ENCODE assay signal across 11 mouse cellular contexts in the genomic region with DNA sequence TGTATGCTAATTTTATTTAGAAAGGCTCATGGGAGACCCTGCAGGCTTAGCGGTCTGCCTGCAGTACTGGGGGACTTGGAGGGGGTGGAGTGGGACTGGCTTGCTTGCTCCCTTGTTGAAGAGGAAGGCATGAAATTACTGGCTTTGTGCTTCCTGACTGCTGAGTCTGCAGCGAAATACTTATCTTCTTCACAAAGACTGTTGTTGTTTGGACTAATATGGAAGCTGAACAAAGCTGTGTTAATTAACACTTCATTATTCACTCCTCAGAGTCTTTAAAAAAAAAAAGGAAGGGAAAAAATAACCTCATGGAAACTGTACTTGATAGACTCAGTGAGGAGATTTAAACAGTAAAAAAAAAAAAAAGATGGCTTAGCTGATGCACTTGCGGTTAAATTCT. TPM values are rescaled to one million over a fixed set of nuclear protein-coding genes. Genes with fewer than 3 reads are reported as not detected.
A peak's percentile ranks its signal among the peaks of the same experiment; 100 is the strongest.
DNase-seq lines count a peak whose midpoint lies in the region; ATAC-seq and TF ChIP-seq lines count a peak whose summit lies in the region.
"Had no signal": no experiment of that assay in that cellular context is flagged by ENCODE, and none has a peak within 500 bp of the region (broad histone marks: within the 10 kb centered on the region; RNA-seq: fewer than 3 reads in every experiment).

No protein-coding gene starts in this region.

- no peaks in the 10 kb centered on the region for H3K9me3 ChIP-seq in liver, embryonic 15.5 days (replicated peaks)
- no peaks in the 10 kb centered on the region for H3K9me3 ChIP-seq in liver, embryonic 12.5 days (replicated peaks)
- H3K9me3 ChIP-seq in hindbrain, embryonic 11.5 days (ENCODE audit: control insufficient read depth, low read length): no peaks in the 10 kb centered on the region
- H3K9me3 ChIP-seq in midbrain, postnatal 0 days (ENCODE audit: low read length): no peaks in the 10 kb centered on the region
- H3K9me3 ChIP-seq: limb, embryonic 13.5 days had no signal

- no peaks in the 10 kb centered on the region for H3K27me3 ChIP-seq in liver, embryonic 15.5 days
- H3K27me3 ChIP-seq in liver, embryonic 12.5 days (replicated peaks): no peaks in the 10 kb centered on the region
- H3K27me3 ChIP-seq in hindbrain, embryonic 11.5 days (ENCODE audit: control insufficient read depth, insufficient read depth, low read length): no peaks in the 10 kb centered on the region
- no peaks in the 10 kb centered on the region for H3K27me3 ChIP-seq in midbrain, postnatal 0 days (ENCODE audit: insufficient read depth, low read length)
- H3K27me3 ChIP-seq: limb, embryonic 13.5 days had no signal

- 42% methylated on average over 3 of the region's 3 CpGs for WGBS in liver, embryonic 15.5 days (ENCODE audit: insufficient replicate concordance)
- WGBS in liver, embryonic 12.5 days (ENCODE audit: insufficient replicate concordance): 56% methylated on average over 3 of the region's 3 CpGs
- WGBS in hindbrain, embryonic 11.5 days: 44% methylated on average over 3 of the region's 3 CpGs
- 15% methylated on average over 3 of the region's 3 CpGs for WGBS in midbrain, postnatal 0 days

- no peak overlapping the region for H3K9ac ChIP-seq in liver, embryonic 15.5 days
- H3K9ac ChIP-seq in liver, embryonic 12.5 days: no peak overlapping the region
- H3K9ac ChIP-seq in hindbrain, embryonic 11.5 days (ENCODE audit: low read depth, low read length): no peak overlapping the region
- H3K9ac ChIP-seq in midbrain, postnatal 0 days (replicated peaks; ENCODE audit: low read length, poor library complexity, severe bottlenecking): no peak overlapping the region

- no peak overlapping the region for H3K4me3 ChIP-seq in liver, embryonic 15.5 days (replicated peaks)
- no peak overlapping the region for H3K4me3 ChIP-seq in liver, embryonic 12.5 days
- H3K4me3 ChIP-seq in hindbrain, embryonic 11.5 days (ENCODE audit: low read depth, low read length): no peak overlapping the region
- H3K4me3 ChIP-seq in midbrain, postnatal 0 days (ENCODE audit: low read depth, low read length): no peak overlapping the region

- no peak for ATAC-seq in liver, embryonic 15.5 days (ENCODE audit: insufficient read depth)
- ATAC-seq in liver, embryonic 12.5 days: no peak
- ATAC-seq in hindbrain, embryonic 11.5 days (ENCODE audit: low FRiP score): peak; percentile 89
- no peak for ATAC-seq in midbrain, postnatal 0 days (ENCODE audit: low FRiP score)

- H3K4me2 ChIP-seq in liver, embryonic 15.5 days: 0 out of 2 replicates have a peak overlapping the region, but pooled peaks have one; percentile 64
- no peak overlapping the region for H3K4me2 ChIP-seq in liver, embryonic 12.5 days
- H3K4me2 ChIP-seq in hindbrain, embryonic 11.5 days (replicated peaks; ENCODE audit: low read depth, low read length): no peak overlapping the region
- peak overlapping the region; percentile 72; the same call in 1 of the 2 replicates for H3K4me2 ChIP-seq in midbrain, postnatal 0 days (ENCODE audit: low read depth, low read length, poor library complexity, severe bottlenecking)

- peak; percentile 14 for DNase-seq in embryo, embryonic 10 days (ENCODE audit: low spot score)
- DNase-seq in embryo, embryonic 9.5 days (ENCODE audit: extremely low spot score): no peak
- peak; percentile 44 for DNase-seq in hindbrain, embryonic 11.5 days (ENCODE audit: low spot score)
- DNase-seq in midbrain, postnatal 0 days (ENCODE audit: low spot score): peak; percentile 32
- DNase-seq in spleen, adult 18-20 months: no peak
- DNase-seq in right cerebral cortex, postnatal 4 days: no peak
- DNase-seq: cerebellum, adult 11 months had no signal

- no peaks in the 10 kb centered on the region for H3K36me3 ChIP-seq in liver, embryonic 15.5 days (replicated peaks)
- H3K36me3 ChIP-seq in liver, embryonic 12.5 days: no peaks in the 10 kb centered on the region
- H3K36me3 ChIP-seq in hindbrain, embryonic 11.5 days (ENCODE audit: control insufficient read depth, insufficient read depth, low read length): no peaks in the 10 kb centered on the region
- H3K36me3 ChIP-seq in midbrain, postnatal 0 days (ENCODE audit: insufficient read depth, low read length): no peaks in the 10 kb centered on the region
- H3K36me3 ChIP-seq: limb, embryonic 13.5 days had no signal

- H3K27ac ChIP-seq in liver, embryonic 15.5 days (replicated peaks): no peak overlapping the region
- H3K27ac ChIP-seq in liver, embryonic 12.5 days: no peak overlapping the region
- no peak overlapping the region for H3K27ac ChIP-seq in hindbrain, embryonic 11.5 days (ENCODE audit: low read depth, low read length)
- no peak overlapping the region for H3K27ac ChIP-seq in midbrain, postnatal 0 days (ENCODE audit: low read depth, low read length)
- H3K27ac ChIP-seq: limb, embryonic 13.5 days had no signal

- no peak for TF ChIP-seq CTCF in midbrain, postnatal 0 days (IDR thresholded peaks at IDR 0.05)

- H3K4me1 ChIP-seq in liver, embryonic 15.5 days (replicated peaks): 0 out of 2 replicates have a peak, but pooled peaks cover 4% of the 10 kb centered on the region
- 0 out of 2 replicates have a peak, but pooled peaks cover 13% of the 10 kb centered on the region for H3K4me1 ChIP-seq in liver, embryonic 12.5 days
- H3K4me1 ChIP-seq in hindbrain, embryonic 11.5 days (replicated peaks; ENCODE audit: control insufficient read depth, insufficient read depth, low read length): peaks cover 7% of the 10 kb centered on the region
- peaks cover 8% of the 10 kb centered on the region; the same call in 1 of the 2 replicates for H3K4me1 ChIP-seq in midbrain, postnatal 0 days (ENCODE audit: insufficient read depth, low read length)

RNA-seq across cellular contexts. Expression of gene Cabcoco1, which starts 1.1 kb away (rescaled TPM):
- polyA plus RNA-seq in liver, embryonic 15.5 days (2015; fragmentation: Nextera tagmentation; extraction: Ambion mirVana): 0.96 and 1.7 TPM in 2 replicates
- 0.48 and 1.3 TPM in 2 replicates for polyA plus RNA-seq in liver, embryonic 12.5 days (2016; fragmentation: Nextera tagmentation; extraction: Ambion mirVana)
- 0.80 and 1.1 TPM in 2 replicates for polyA plus RNA-seq in hindbrain, embryonic 11.5 days (2014; fragmentation: Nextera tagmentation; extraction: Ambion mirVana)
- total RNA-seq in midbrain, postnatal 0 days (2014; rRNA removed): 0.71 and 1.6 TPM in 2 replicates
- 3.8 TPM in 2 replicates for polyA plus RNA-seq in midbrain, postnatal 0 days (2015; fragmentation: Nextera tagmentation; extraction: Ambion mirVana)
- total RNA-seq: monocyte, adult 5-6 weeks had no signal

Comparison
In these comparisons a context has a peak if more than half of its experiments do, and no peak if none do; other contexts are left out.
1. DNase-seq: peak in embryo, embryonic 10 days (single experiment), hindbrain, embryonic 11.5 days (single experiment) and midbrain, postnatal 0 days (single experiment); none in embryo, embryonic 9.5 days (single experiment), spleen, adult 18-20 months (0 of 2) and right cerebral cortex, postnatal 4 days (single experiment).
2. H3K4me2 ChIP-seq: peak in liver, embryonic 15.5 days (single experiment) and midbrain, postnatal 0 days (single experiment); none in liver, embryonic 12.5 days (single experiment) and hindbrain, embryonic 11.5 days (single experiment).